Mouse (Mus musculus) heart, embryonic 11.5 days (tissue): ENCODE data around the gene Aig1. TPM values are rescaled to one million over a fixed set of nuclear protein-coding genes. Genes with fewer than 3 reads are reported as not detected.
"Not testable (repeated sequence)": the region's sequence is repeated elsewhere in the genome, so short reads cannot be mapped to it uniquely, and the experiment has no call there.

Experiments used
- ATAC-seq: fragments of 200-750 bp; cut with Nextera tagmentation; replicated peaks from 2 replicates; pipeline ENCODE4 v1.8.0; 2017; ENCODE audit warnings: moderate library complexity; ENCODE audit not compliant: insufficient number of reproducible peaks, low FRiP score, low TSS enrichment
- H3K27ac ChIP-seq: fragments of 300-500 bp; sonication (generic); 2 replicates; pipeline ENCODE4 v1.5.1; 2014; ENCODE audit warnings: mild to moderate bottlenecking, low read depth, low read length
- H3K27me3 ChIP-seq: fragments of 300-500 bp; sonication (generic); 2 replicates; pipeline ENCODE4 v1.6.1; 2014; ENCODE audit warnings: mild to moderate bottlenecking, low read length, mixed read lengths; ENCODE audit not compliant: control insufficient read depth, insufficient read depth
- H3K36me3 ChIP-seq: fragments of 300-500 bp; sonication (generic); 2 replicates; pipeline ENCODE4 v1.6.1; 2014; ENCODE audit warnings: mild to moderate bottlenecking, low read length, moderate library complexity, mixed read lengths; ENCODE audit not compliant: control insufficient read depth, insufficient read depth
- H3K4me1 ChIP-seq: fragments of 300-500 bp; sonication (generic); 2 replicates; pipeline ENCODE4 v1.6.1; 2014; ENCODE audit warnings: low read length; ENCODE audit not compliant: control insufficient read depth, insufficient read depth
- H3K4me2 ChIP-seq: fragments of 300-500 bp; sonication (generic); 2 replicates; pipeline ENCODE4 v1.6.1; 2014; ENCODE audit warnings: mild to moderate bottlenecking, moderate library complexity
- H3K4me3 ChIP-seq: fragments of 300-500 bp; sonication (generic); 2 replicates; pipeline ENCODE4 v1.5.1; 2014; ENCODE audit warnings: low read depth, low read length
- H3K9ac ChIP-seq: fragments of 300-500 bp; sonication (generic); 2 replicates; pipeline ENCODE4 v1.6.1; 2014; ENCODE audit warnings: mild to moderate bottlenecking, low read depth, low read length, moderate library complexity
- H3K9me3 ChIP-seq: fragments of 300-500 bp; sonication (generic); replicated peaks from 2 replicates; pipeline ENCODE4 v1.6.1; 2016; ENCODE audit warnings: low read length; ENCODE audit not compliant: control insufficient read depth
- WGBS: fragments of 180-500 bp; shearing (Covaris S2); extraction: QIAGEN DNeasy Blood & Tissue Kit; methylation state at CpG from one replicate; pipeline ENCODE4 v1.1.7; 2014; ENCODE audit not compliant: insufficient replicate concordance; 5-methylcytosine and 5-hydroxymethylcytosine counted together
- polyA plus RNA-seq: library from polyadenylated mRNA; unstranded; fragments of >200 nt; fragmentation: Nextera tagmentation; extraction: Ambion mirVana; gene quantifications from 2 replicates; pipeline ENCODE4 v1.2.1, GENCODE M21; 2014

The Aig1 gene
- polyA plus RNA-seq: 38.3 and 41.7 TPM in 2 replicates

DNA sequence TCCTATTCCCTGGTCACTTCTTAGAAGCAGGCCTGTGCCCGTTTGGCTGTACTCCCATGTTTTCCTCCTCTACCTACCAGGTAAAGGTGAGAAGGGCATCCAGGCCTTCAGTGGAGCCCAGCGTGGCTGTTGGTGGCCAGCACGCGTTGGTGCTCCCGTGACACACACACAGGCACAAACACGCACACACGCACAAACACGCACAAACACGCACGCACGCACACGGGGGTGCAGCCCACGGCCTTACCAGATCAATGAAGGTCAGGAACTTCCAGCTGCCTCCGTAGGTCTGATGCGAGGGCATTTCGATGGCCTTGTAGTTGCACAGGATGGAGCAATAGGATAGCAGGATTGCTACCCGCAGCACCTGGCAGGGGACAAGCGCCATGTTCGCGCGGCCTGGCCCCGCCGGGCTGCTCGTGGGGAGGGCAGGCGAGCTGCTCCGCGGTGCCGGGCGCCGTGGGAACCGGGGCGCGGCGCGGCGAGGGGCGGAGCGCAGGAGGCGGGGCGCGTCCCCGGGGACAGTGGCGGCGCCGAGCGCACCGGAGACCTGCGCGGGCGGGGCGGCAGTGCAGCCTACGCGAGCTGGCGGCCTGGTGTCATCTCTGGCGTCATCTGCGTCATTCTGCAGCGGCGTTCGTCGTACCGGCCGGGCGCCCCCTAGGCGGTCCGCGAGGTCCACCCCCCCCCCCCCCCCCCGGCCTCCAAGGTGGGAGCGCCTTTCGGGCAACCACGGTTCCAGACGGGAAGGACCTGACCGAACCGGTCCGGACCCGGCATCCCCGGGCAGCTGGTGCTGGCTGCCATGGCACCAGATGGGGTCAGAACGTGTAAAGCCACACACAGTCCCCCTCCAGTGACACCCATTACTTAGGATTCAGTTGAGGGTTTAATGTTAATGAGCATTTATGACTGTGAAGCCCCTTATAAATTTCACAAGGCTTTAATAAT, at the start of gene Aig1:
Gene Aig1 (minus strand): TSS at position 610 of the 951 bp plus-strand sequence.
- Histone ChIP-seq H3K4me3 (peak within 1 kb of the TSS; percentile 81), H3K4me2 (peak within 1 kb of the TSS; percentile 89), H3K9ac (peak within 1 kb of the TSS; percentile 82), H3K9me3 (0 out of 2 replicates have a peak, but pooled peaks cover 2% of the 10 kb centered on the region), H3K27me3 (no peaks in the 10 kb centered on the region), H3K27ac (peak within 1 kb of the TSS; percentile 58; the same call in 1 of the 2 replicates), H3K36me3 (no peaks in the 10 kb centered on the region), H3K4me1 (peaks cover 5% of the 10 kb centered on the region)
- WGBS: 3% methylated on average over 71 of the region's 77 CpGs
- ATAC-seq: peak; percentile 94

DNA sequence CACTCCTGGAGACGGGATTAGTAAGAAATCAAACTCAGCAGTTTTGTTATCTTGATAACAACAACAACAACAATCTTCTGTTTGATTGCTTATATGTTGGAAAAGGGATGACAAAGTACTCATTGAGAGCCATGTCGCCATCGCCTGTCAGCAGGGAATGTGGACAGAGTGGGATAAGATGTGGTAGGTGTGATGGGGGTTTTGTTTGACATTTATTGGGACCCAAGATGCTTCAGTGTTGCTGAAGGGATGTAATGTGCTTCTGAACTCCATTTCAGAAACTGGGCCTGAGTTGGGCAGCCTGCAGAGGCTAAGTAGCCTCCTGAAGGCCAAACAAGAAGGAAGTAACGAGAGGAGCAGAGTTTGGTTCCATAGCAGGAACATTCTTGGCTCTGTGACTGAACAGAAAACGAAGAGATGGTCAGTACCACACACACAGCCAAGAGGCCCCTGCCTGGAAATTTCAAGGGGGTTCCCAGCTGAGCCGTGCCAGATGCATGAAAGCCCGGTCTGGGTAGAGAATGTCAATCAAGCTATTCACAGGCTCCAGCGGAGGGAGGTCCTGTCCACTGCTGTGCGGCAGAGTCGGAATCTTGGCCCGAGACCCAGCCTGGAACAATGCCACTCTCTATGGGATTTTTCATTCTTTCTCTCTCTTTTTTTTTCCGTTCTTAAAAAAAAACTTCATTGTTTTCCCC, 48.0 kb upstream of the Aig1 start:
- no peaks in the 10 kb centered on the region for H3K9me3 ChIP-seq
- no peak overlapping the region for H3K4me2 ChIP-seq
- H3K4me1 ChIP-seq: no peaks in the 10 kb centered on the region
- 38% methylated on average over 12 of the region's 12 CpGs for WGBS
- H3K9ac ChIP-seq: no peak overlapping the region
- H3K36me3 ChIP-seq: no peaks in the 10 kb centered on the region
- H3K4me3 ChIP-seq: no peak overlapping the region
- H3K27me3 ChIP-seq: no peaks in the 10 kb centered on the region
- H3K27ac ChIP-seq: no peak overlapping the region
- ATAC-seq: no peak

DNA sequence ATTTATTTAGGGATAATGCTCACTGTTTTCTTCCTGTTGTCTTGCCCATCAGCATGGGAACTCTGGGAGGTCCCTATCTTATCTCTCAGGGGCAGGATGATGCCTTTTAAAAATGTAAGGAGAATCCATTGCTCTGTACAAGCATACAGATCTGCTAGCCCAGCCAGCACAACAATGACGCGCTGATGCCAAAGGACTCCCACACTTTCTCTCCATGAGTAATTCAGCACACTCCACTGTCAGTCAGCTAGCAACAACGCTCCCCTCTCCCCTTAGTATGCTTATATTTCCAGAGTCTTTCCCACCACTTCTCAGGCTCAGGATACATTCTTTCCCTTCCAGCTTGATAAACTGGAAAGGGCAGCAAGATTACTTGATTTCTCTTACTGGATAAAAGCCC, 46.4 kb upstream of the Aig1 start:
- H3K4me3 ChIP-seq: no peak overlapping the region
- no peaks in the 10 kb centered on the region for H3K4me1 ChIP-seq
- no peaks in the 10 kb centered on the region for H3K9me3 ChIP-seq
- no peak for ATAC-seq
- WGBS: 37% methylated on average over 3 of the region's 3 CpGs
- H3K27me3 ChIP-seq: no peaks in the 10 kb centered on the region
- no peak overlapping the region for H3K9ac ChIP-seq
- no peak overlapping the region for H3K27ac ChIP-seq
- no peaks in the 10 kb centered on the region for H3K36me3 ChIP-seq
- H3K4me2 ChIP-seq: no peak overlapping the region

DNA sequence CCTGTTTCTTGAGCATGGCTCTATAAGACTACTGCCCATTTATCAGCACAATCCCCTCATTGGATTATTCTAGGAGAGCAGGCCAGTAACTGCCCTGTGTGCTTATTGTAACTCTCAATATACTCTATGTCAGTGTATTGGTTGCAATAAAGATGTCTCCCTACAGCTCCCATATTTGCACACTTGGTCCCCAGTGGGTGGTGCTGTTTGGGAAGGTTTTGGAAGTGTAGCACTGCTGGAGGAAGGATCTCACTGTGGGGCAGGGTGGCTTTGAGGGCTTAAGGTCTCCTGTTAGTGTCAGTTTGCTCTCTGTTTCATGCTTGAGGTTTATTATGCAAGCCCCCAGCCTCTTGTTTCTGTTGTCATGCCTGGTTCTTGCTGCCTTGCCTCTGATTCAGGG, 44.9 kb upstream of the Aig1 start:
- H3K4me2 ChIP-seq: no peak overlapping the region
- no peaks in the 10 kb centered on the region for H3K9me3 ChIP-seq
- ATAC-seq: no peak
- H3K27me3 ChIP-seq: no peaks in the 10 kb centered on the region
- no peak overlapping the region for H3K9ac ChIP-seq
- H3K4me1 ChIP-seq: no peaks in the 10 kb centered on the region
- H3K27ac ChIP-seq: no peak overlapping the region
- no peak overlapping the region for H3K4me3 ChIP-seq
- H3K36me3 ChIP-seq: no peaks in the 10 kb centered on the region

DNA sequence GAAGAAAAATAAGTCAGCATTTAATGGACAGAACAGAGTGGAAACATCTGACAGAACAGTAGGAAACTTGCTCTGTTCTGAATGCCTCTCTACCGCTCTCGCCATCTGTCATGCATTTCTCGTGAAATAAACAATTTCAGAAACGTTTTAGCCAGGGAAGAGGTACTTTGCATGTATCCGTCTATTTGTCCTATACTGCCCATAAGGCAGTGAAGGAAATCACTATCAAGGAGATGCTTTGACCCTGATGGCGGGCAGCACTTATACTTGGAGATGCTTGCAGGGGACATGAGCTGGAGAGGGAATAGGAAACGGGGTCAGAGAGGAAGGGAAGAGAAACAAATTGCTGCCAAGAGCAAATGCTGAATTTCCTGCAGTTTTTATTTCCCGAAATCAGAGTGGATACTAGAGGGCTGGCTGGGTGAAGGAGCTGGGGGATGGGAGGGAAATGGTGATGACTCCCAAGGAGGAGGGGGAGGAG, 37.5 kb upstream of the Aig1 start:
- H3K4me1 ChIP-seq: no peaks in the 10 kb centered on the region
- H3K27me3 ChIP-seq: no peaks in the 10 kb centered on the region
- H3K36me3 ChIP-seq: no peaks in the 10 kb centered on the region
- no peak overlapping the region for H3K9ac ChIP-seq
- H3K27ac ChIP-seq: no peak overlapping the region
- H3K4me2 ChIP-seq: no peak overlapping the region
- no peak for ATAC-seq
- 68% methylated on average over 8 of the region's 8 CpGs for whole genome bisulfite sequencing
- no peaks in the 10 kb centered on the region for H3K9me3 ChIP-seq
- H3K4me3 ChIP-seq: no peak overlapping the region

DNA sequence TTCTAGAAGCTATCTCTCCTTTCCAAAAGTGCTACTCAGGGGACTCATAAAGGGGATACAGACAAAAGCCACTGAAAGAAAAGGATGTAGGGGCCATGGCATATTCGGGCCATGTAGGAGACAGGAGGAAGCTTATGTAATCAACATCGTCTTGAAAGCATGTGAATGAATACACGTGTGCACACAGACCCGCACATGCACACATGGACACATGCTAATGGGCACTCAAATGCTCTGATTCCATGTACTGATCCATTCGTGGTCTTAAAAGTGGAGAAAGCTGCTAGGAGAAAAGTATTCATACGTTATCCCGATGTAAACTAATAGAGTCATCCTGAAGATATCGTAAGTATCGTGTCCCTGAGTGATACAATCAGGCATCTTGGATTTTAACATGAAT, 36.8 kb upstream of the Aig1 start:
- no peak overlapping the region for H3K27ac ChIP-seq
- H3K36me3 ChIP-seq: no peaks in the 10 kb centered on the region
- 88% methylated on average over 9 of the region's 9 CpGs for WGBS
- H3K4me1 ChIP-seq: no peaks in the 10 kb centered on the region
- no peak overlapping the region for H3K4me2 ChIP-seq
- no peak for ATAC-seq
- no peak overlapping the region for H3K9ac ChIP-seq
- H3K27me3 ChIP-seq: no peaks in the 10 kb centered on the region
- H3K4me3 ChIP-seq: no peak overlapping the region
- H3K9me3 ChIP-seq: no peaks in the 10 kb centered on the region

DNA sequence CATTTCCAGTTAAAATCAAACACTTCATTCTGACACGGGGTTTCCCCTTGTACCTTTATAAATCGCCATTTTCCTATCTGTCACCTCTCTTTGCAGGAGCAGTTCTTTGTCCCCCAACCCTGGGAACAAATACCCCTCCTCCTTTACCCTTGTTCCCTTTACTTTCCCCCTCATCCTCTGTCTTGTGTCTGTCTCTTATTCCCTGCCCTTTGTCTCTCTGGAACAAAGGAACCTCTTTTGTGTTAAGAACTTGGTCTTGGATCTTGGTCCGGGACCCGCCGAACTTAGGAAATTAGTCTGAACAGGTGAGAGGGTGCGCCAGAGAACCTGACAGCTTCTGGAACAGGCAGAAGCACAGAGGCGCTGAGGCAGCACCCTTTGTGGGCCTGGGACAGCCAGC, 24.0 kb upstream of the Aig1 start:
- H3K9ac ChIP-seq, H3K36me3 ChIP-seq, H3K4me3 ChIP-seq, H3K27ac ChIP-seq, H3K9me3 ChIP-seq, H3K4me1 ChIP-seq, H3K4me2 ChIP-seq, H3K27me3 ChIP-seq, ATAC-seq: not testable (repeated sequence)
- 81% methylated on average over 6 of the region's 7 CpGs for WGBS

DNA sequence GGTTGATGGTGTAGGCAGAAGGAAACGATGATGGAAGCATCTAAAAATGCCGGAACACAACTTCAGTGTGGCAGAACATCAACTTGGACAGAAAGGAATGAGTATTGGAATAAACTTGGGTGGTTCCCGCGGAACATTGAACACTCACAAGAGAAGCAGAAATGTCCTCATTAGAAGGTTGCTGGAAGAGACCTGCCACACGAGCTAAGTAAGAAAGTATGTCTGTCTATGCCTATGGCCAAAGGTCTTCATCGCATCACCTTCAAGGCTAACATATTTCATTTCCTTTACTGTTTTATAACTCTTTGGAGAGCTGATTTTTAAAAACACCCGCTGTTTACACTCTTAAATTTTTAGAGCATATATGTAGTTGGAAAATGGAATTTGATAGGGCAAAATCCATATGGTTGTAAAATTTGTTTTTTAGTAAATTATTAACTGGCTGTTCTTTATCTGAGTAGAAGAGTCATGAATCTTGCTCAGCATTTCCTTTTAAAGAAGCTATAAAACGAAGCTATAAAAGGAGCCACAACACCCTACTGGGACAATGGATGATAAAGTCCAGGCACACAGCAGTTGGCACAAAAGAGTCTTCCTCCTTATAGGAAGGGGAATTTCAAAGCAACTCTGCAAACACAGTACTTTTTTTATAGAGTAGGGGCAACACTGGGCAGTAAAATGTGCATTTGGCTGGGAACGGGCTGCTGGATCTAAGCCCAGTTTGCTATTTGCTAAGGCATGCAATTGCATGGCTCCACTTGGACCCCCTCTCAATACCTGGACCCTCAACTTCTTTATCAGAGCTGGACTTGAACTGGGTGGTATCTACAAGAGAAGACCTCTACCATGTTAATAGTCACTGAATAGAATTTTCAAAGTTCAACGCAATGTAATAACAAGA, 14.4 kb upstream of the Aig1 start:
- Histone ChIP-seq H3K27ac (no peak overlapping the region), H3K27me3 (no peaks in the 10 kb centered on the region), H3K36me3 (no peaks in the 10 kb centered on the region), H3K4me1 (no peaks in the 10 kb centered on the region), H3K4me3 (no peak overlapping the region), H3K9ac (no peak overlapping the region), H3K9me3 (no peaks in the 10 kb centered on the region), H3K4me2 (no peak overlapping the region)
- ATAC-seq: no peak
- WGBS: 85% methylated on average over 10 of the region's 10 CpGs
